Mouse (Mus musculus): ENCODE results near the gene Tsku.
A peak's percentile ranks its signal among the peaks of the same experiment; 100 is the strongest.

The Tsku gene

GRCm38 (mm10) chr7:98361063-98361652 is at the start of gene Tsku:
Tsku (minus strand) TSS chr7:98361328.
- DNase-seq = peak; percentile 94

GRCm38 (mm10) chr7:98407615-98408014 is 46.5 kb upstream of the Tsku start:
- no peak for DNase-seq

- no peak for DNase-seq
Measured at GRCm38 (mm10) chr7:98403996-98404395, 42.9 kb upstream of the Tsku start.

DNA sequence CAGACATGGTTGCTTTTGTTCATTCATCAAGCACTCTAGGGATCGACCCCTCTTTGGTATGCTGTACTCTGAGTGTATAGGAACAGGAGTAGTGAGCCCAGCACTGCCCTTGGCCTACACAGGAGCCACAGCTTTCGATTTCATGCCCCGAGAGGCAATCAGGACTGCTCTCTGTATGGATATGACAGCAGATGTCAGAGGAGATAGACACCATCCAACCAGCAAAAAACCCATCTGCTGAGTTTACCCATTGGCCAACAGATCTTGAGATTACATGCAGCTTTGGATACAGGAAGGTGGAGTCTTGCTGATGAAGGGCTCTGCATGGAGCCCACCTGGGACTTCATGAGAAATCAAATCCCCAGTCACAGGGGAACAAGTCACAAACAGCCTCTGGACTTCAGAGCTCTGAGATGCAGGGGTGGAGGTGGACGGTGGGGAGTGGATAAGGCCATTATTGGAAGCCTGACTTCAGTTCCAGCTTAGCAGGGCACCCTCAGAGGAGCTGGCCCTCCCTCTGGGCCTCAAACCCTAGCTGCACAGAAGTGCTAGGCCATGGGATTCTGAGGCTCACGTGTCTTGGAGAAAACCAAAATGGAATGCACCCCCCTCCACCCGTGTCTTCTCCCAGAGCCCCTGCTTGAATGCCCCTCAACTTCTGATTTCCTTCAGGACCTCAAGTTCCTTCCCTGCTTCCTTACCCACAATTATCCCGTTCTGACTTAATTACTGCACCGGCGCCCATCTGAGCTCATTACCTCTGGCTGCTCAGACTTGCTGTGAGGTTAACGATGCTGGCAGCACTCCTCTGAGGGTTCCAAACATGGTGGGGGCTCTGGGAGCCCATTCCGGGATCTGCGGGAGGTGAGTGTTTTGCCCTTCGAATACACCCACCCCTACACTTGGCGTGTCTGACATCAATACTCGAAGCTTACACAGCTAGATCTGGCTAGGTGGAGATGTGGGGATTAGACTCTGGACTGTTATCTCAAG is 41.8 kb upstream of the Tsku start:
- no peak for DNase-seq

DNA sequence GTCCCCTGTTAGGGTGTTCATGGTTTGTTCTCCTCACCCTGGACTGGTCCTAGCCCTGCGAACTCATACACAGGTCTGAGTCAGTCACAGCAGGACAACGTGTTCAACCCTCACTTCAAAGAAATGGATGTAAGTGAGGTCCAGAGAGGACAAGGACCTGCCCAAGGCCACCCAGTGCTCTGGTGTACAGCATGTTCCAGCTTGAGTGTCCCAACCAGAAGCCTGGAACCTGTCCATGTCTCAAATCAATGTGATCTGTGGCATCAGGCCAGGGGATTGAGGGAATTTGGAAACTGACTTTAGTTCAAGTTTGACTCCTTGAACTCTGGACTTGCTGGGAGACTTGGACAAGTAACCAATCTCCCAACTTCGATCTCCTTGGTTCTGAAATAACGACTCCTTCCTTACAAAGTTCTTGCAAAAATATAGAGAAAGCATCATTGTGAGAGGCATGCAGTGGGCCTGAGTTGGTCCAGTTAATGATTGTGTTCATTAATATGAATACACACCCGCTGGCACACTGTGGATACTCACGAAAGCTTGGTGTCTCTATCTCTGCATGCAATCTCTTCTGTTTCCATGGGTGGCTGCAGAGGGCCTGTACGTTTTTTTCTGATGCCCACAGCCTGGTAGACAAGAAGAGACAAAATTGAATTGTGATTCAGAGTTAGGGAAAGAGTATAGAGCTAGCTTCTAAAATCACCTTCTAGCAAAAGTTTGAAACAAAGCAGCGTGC is 31.5 kb upstream of the Tsku start:
- DNase-seq = no peak

DNA sequence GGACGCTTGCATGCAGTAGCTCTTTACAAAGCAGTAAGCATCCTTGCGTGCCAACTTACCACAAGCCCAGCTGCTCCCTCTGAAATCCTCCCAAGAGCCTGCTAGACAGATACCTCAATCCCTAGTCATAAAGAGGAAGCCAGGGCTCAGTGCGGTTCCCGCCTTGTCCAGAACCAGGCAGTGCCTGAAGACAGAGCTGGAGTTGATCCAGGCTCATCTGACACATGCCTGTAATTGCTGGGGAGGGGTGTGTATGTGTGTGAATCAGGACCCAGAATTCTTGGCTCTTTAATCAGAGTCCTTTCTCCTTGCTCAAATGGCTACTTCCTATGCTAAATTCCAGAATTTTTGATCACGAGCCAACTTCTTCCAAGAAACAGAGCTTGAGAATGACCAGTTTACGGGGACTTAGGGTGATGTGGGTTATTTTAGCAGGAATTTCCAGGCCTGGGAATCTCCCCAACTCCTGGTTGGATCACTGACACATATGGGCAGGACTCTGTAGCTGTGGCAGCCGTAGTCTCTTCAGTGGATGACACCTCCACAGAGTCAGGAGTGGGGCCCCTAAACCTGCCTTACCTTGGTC is 30.3 kb upstream of the Tsku start:
- peak; percentile 33 for DNase-seq

DNA sequence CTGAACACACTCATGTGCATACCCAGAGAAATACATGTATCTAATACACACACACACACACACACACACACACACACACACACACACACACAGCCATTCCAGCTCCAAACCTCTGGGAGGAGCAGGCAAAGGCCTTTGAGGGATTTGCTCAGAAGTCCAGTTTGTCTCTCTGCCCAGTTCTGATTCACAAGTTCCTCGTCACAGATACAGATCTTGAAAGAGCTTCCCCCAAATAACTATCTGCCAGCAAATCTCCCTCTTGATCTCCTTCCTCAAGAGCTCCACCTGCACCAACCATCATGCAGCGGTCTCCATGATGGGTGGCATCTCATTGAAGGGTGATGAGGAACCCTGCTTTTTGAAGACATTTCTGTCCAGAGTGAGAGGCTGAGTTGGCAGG is 29.4 kb upstream of the Tsku start:
- no peak for DNase-seq

DNA sequence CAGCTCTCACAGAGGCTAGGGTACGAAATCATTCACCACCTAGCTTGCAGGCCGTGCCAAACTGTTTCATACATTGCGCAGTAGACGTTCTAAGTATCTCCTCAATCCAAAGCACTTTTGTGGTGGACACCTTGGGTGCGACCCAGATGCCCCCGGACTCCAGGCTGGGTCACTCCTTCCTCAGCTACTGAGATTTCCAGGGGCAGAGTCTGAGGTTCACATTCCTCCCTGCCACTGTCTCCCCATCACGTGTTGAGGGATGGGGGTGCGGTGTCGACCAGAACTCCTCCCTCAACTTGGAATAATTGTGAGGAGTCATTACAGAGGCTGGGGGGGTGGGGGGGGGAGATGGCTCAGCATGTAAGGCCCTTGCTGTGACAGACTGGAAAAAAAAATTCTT is 28.5 kb upstream of the Tsku start:
- peak; percentile 26 for DNase-seq

DNA sequence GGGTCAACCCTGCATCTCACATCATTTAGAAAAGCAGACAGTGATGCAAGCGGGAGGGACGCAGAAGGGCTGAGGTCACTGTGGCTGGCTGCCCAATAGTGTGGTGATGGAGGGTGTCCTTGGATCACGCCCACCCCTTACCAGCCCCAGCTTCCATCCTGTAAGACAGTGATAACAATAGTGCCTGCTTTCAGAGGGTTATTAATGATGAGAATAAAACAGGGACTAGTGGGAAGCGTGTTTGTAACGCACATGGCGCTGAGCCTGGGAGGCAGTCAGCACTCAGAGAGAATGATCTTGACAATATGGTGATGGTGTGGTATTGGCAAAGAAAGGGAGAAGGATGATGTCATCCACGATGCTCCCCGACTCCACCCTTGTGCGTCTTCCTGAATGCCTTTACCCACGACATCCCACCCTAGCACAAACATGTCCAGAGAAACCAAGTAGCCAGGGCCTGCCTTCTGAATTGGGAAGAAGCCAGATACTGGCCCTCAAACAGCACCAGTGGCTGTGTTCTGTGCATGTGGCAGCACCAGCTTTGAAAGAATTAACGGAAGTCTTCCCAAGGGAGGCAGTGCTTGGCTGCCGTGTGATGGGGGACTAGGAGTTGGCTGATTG is 27.9 kb upstream of the Tsku start:
- DNase-seq = no peak

GRCm38 (mm10) chr7:98387201-98387600 is 26.1 kb upstream of the Tsku start:
- DNase-seq = peak; percentile 17

GRCm38 (mm10) chr7:98385168-98385567 is 24.0 kb upstream of the Tsku start:
- peak; percentile 54 for DNase-seq

DNA sequence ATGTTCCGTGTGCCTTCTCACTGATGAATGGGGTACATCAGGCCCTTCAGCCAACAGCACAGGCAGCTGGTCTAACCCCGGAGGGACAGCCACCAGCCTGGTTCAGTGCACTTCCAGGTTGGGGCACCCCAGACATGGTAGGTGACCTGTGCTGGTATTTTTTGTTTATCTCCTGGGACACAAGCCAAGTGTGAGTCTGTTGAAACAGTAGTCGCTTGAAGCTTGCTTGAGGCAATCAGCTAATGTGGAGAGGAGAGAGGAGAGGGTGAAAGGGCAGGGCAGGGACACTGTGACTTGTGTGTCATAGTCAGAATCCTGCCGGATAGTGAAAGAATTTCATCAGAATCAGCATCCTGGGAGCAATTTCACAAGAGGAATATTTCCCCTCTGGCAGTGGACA is 22.2 kb upstream of the Tsku start:
- peak; percentile 24 for DNase-seq

GRCm38 (mm10) chr7:98382784-98383183 is 21.7 kb upstream of the Tsku start:
- DNase-seq = no peak

DNA sequence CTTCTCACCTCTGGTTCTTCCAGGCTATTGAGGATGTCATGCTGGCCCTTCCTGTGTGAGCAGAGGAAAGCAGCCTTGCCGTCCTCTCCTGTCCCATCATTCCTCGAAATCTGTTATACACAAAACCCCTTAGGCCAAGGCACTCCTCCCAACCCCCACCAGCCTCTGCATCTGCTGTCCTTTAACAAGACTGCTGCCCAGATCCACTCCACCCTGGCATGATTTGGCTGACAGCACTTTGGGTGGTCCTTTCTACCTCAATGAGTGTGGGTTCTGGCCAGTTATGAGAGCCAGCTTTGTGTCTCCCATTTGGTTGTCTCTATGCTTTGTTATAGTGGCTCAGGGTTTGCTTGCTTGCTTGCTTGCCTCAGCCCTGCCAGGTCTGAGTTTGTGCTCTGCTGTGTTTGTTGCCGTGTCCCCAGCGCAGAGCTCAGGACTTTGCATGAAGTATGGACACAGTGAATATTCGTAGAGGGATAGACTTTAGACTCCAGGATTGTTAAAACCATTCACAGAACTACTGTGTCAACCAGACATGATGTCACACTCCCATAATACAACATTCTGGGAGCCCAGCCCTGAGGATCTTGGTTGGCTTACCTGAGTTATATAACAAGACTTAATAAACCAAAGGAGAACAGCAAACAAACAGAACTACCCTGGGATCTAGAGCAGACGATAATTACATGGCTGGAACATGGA is 19.2 kb upstream of the Tsku start:
- no peak for DNase-seq

GRCm38 (mm10) chr7:98379232-98379631 is 18.1 kb upstream of the Tsku start:
- no peak for DNase-seq

DNA sequence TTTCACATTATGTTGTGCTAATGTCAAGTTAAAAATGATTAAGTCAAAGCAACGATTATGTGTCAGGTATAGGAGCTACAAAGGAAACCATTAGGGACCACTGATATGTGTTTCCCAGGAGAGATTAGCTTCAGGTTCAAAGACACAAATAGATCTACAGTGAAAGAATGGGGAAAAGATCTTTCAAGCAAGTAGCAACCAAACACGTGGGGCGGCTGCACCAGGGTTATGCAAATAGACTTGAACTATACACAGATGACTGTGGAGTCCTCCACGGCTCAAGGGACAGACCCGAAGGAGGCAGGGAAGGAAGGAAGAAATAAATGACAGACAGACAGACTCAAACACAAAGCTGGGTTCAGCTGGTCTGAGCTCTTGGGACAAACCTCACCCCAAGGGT is 16.1 kb upstream of the Tsku start:
- DNase-seq = no peak

DNA sequence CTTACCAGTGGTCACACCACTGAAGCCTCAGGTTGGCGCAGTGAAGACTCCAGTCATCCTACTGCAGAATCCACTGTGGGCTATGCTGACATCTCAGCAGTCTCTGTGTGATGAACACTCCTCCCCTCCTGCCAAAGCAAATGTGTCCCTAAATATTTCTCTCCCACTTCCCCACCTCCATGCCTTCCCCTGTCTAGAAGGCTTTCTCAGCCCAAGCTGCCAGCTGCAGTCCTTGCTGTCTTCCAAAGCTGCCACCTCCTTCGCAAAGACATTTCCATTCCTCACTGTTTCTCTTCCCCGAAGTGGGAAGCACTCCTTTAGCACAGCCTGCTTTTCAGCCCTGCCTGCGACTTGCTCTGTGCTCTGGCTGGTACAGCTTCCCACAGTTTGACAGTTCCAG is 10.0 kb upstream of the Tsku start:
- no peak for DNase-seq

- DNase-seq = no peak
Measured at GRCm38 (mm10) chr7:98369762-98370369, 8.7 kb upstream of the Tsku start.

DNA sequence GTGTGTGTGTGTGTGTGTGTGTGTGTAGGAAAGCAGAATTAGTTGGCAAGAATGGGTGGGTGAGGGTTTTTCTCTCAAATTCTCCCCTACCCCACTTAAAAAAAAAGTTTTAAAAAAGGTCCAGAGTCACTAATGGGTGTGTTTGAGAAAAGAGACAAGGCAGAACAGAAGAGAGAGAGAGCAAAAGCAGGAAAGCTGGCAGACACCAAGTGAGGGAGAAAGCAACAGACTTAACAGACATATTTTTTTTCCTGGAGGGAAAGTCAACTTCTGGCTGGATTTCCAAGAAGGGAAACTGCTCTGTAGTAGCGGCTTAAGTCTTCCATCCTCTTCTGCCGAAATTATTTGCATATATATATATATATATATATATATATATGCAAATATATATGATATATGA is 534 bp upstream of the Tsku start:
- no peak for DNase-seq

- DNase-seq = no peak
Measured at GRCm38 (mm10) chr7:98360621-98360990, 522 bp downstream of the Tsku start.

DNA sequence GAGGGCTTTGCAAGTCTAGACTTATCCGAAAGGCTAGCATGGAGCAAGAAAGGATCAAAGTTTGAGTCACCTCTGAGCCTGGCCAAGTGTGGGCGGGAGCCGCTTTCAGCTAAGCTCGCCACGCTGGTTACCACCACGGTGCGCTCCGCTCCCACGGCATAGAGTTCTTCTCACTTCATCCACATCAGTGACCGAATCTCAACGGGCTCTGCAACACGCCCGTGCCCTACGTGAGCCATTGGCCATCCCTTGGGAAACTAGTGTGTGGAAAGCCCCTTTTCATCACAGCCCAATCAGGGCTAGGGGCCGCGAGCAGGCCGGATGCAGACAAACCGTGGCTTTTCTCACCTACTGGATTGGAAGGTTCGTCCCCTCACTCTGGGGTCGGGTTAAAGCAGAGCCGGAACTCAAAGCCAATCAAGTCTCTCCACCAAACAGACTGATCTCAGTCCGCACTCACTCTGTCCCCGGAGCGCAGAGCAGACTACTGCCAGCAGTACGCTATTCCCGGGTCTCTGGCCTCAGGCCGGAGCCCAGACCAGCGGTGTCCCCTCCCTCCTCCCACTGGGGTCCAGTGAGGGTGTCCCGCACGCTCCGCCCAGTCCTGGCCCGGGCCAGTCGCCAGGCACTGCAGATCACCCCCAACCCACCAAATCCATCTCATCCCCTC is 1.0 kb downstream of the Tsku start:
- peak; percentile 57 for DNase-seq

Measured in kidney, postnatal 14 days (tissue).